In genomic region chr15:94503451-94504215, GRCm38 (mm10) we compare ENCODE assay signal across 16 mouse cellular contexts. TPM values are rescaled to one million over a fixed set of nuclear protein-coding genes. Genes with fewer than 3 reads are reported as not detected.
A peak's percentile ranks its signal among the peaks of the same experiment; 100 is the strongest.
DNase-seq lines count a peak whose midpoint lies in the region; ATAC-seq and TF ChIP-seq lines count a peak whose summit lies in the region.
"Had no signal": no experiment of that assay in that cellular context is flagged by ENCODE, and none has a peak within 500 bp of the region (broad histone marks: within the 10 kb centered on the region; RNA-seq: fewer than 3 reads in every experiment).

No protein-coding gene starts in this region.

- no peak overlapping the region for H3K9ac ChIP-seq in midbrain, postnatal 0 days (replicated peaks; ENCODE audit: low read length, poor library complexity, severe bottlenecking)
- H3K9ac ChIP-seq in midbrain, embryonic 13.5 days (replicated peaks): no peak overlapping the region
- H3K9ac ChIP-seq: intestine, embryonic 15.5 days; liver, embryonic 15.5 days; neural tube, embryonic 12.5 days had no signal

- H3K36me3 ChIP-seq in midbrain, postnatal 0 days (ENCODE audit: insufficient read depth, low read length): no peaks in the 10 kb centered on the region
- no peaks in the 10 kb centered on the region for H3K36me3 ChIP-seq in midbrain, embryonic 13.5 days
- H3K36me3 ChIP-seq: intestine, embryonic 15.5 days; liver, embryonic 15.5 days; neural tube, embryonic 12.5 days had no signal

- H3K27me3 ChIP-seq in midbrain, postnatal 0 days (ENCODE audit: insufficient read depth, low read length): no peaks in the 10 kb centered on the region
- no peaks in the 10 kb centered on the region for H3K27me3 ChIP-seq in midbrain, embryonic 13.5 days
- H3K27me3 ChIP-seq: intestine, embryonic 15.5 days; liver, embryonic 15.5 days; neural tube, embryonic 12.5 days had no signal

- peak; percentile 76 to 83 for DNase-seq in cerebellum, postnatal 10 days
- DNase-seq in cerebellum, adult 11-12 months: no peak
- peak; percentile 20 to 29 for DNase-seq in heart, adult 9 months (ENCODE audit: low spot score in 2 of 2)
- DNase-seq in heart, postnatal 25 days (ENCODE audit: low spot score): no peak
- peak; percentile 58 for DNase-seq in midbrain, postnatal 0 days (ENCODE audit: low spot score)
- no peak for DNase-seq in right cerebral cortex, postnatal 14 days
- DNase-seq: B cell, adult 2 months; kidney, postnatal 14 days; thymus, postnatal 36 days had no signal

- intact Hi-C loops in heart, postnatal 25 days (cut with DNase I): no loop called here

- no peak for TF ChIP-seq CTCF in midbrain, postnatal 0 days (IDR thresholded peaks at IDR 0.05)

- ATAC-seq in midbrain, postnatal 0 days (ENCODE audit: low FRiP score): no peak
- no peak for ATAC-seq in midbrain, embryonic 13.5 days
- no peak for ATAC-seq in granulocyte monocyte progenitor cell, adult 5-6 weeks (replicated peaks; ENCODE audit: poor library complexity, severe bottlenecking)
- ATAC-seq: intestine, embryonic 15.5 days had no signal

- 56% methylated on average over 12 of the region's 12 CpGs for WGBS in midbrain, postnatal 0 days
- 73% methylated on average over 12 of the region's 12 CpGs for WGBS in midbrain, embryonic 13.5 days

- no peak overlapping the region for H3K4me3 ChIP-seq in midbrain, postnatal 0 days (ENCODE audit: low read depth, low read length)
- no peak overlapping the region for H3K4me3 ChIP-seq in midbrain, embryonic 13.5 days (replicated peaks)
- H3K4me3 ChIP-seq: intestine, embryonic 15.5 days; liver, embryonic 15.5 days; neural tube, embryonic 12.5 days had no signal

- H3K4me2 ChIP-seq in midbrain, postnatal 0 days (ENCODE audit: low read depth, low read length, poor library complexity, severe bottlenecking): no peak overlapping the region
- no peak overlapping the region for H3K4me2 ChIP-seq in midbrain, embryonic 13.5 days (replicated peaks)
- H3K4me2 ChIP-seq: intestine, embryonic 15.5 days; liver, embryonic 15.5 days; midbrain, embryonic 11.5 days; neural tube, embryonic 12.5 days had no signal

- H3K9me3 ChIP-seq in midbrain, postnatal 0 days (ENCODE audit: low read length): no peaks in the 10 kb centered on the region
- H3K9me3 ChIP-seq in midbrain, embryonic 13.5 days: peaks cover 4% of the 10 kb centered on the region; the same call in 1 of the 2 replicates
- H3K9me3 ChIP-seq: intestine, embryonic 15.5 days; liver, embryonic 15.5 days had no signal

- no peak overlapping the region for H3K27ac ChIP-seq in midbrain, postnatal 0 days (ENCODE audit: low read depth, low read length)
- no peak overlapping the region for H3K27ac ChIP-seq in midbrain, embryonic 13.5 days
- H3K27ac ChIP-seq: intestine, embryonic 15.5 days; liver, embryonic 15.5 days; neural tube, embryonic 12.5 days; stomach, postnatal 0 days had no signal

- H3K4me1 ChIP-seq in midbrain, postnatal 0 days (ENCODE audit: insufficient read depth, low read length): no peaks in the 10 kb centered on the region
- H3K4me1 ChIP-seq in midbrain, embryonic 13.5 days (replicated peaks): peaks cover 5% of the 10 kb centered on the region; the same call in 1 of the 2 replicates
- H3K4me1 ChIP-seq: intestine, embryonic 15.5 days; liver, embryonic 15.5 days; neural tube, embryonic 12.5 days had no signal

RNA-seq across cellular contexts. Expression of gene Adamts20, which starts 38.4 kb away (rescaled TPM):
- under 1 TPM; 0.28 to 0.34 TPM for total RNA-seq in heart, postnatal 25 days (2021)
- 5.8 and 6.7 TPM in 2 replicates for total RNA-seq in midbrain, postnatal 0 days (2014; rRNA removed)
- polyA plus RNA-seq in midbrain, postnatal 0 days (2015; fragmentation: Nextera tagmentation; extraction: Ambion mirVana): 1.8 and 3.0 TPM in 2 replicates
- 1.7 and 2.0 TPM in 2 replicates for polyA plus RNA-seq in midbrain, embryonic 13.5 days (2015; fragmentation: Nextera tagmentation; extraction: Ambion mirVana)
- total RNA-seq in granulocyte monocyte progenitor cell, adult 5-6 weeks (2014; fragmentation: Nextera tagmentation): not detected in 2 replicates
- not detected in 2 replicates for total RNA-seq in granulocyte monocyte progenitor cell, adult 5-6 weeks (2017)

RNA-seq across cellular contexts. Expression of gene Pus7l, which starts 39.7 kb away (rescaled TPM):
- total RNA-seq in heart, postnatal 25 days (2021): 1 to 10 TPM; 1.4 to 1.9 TPM
- 3.8 and 4.5 TPM in 2 replicates for total RNA-seq in midbrain, postnatal 0 days (2014; rRNA removed)
- 4.7 and 4.8 TPM in 2 replicates for polyA plus RNA-seq in midbrain, postnatal 0 days (2015; fragmentation: Nextera tagmentation; extraction: Ambion mirVana)
- 5.2 and 5.3 TPM in 2 replicates for polyA plus RNA-seq in midbrain, embryonic 13.5 days (2015; fragmentation: Nextera tagmentation; extraction: Ambion mirVana)
- total RNA-seq in granulocyte monocyte progenitor cell, adult 5-6 weeks (2014; fragmentation: Nextera tagmentation): 14.8 and 19.8 TPM in 2 replicates
- total RNA-seq in granulocyte monocyte progenitor cell, adult 5-6 weeks (2017): 14.1 and 18.4 TPM in 2 replicates

RNA-seq across cellular contexts. Expression of gene Irak4, which starts 39.8 kb away (rescaled TPM):
- 1 to 10 TPM; 5.9 to 6.0 TPM for total RNA-seq in heart, postnatal 25 days (2021)
- 2.7 and 3.6 TPM in 2 replicates for total RNA-seq in midbrain, postnatal 0 days (2014; rRNA removed)
- 1.7 and 1.8 TPM in 2 replicates for polyA plus RNA-seq in midbrain, postnatal 0 days (2015; fragmentation: Nextera tagmentation; extraction: Ambion mirVana)
- 1.8 and 2.1 TPM in 2 replicates for polyA plus RNA-seq in midbrain, embryonic 13.5 days (2015; fragmentation: Nextera tagmentation; extraction: Ambion mirVana)
- 20.8 and 26.3 TPM in 2 replicates for total RNA-seq in granulocyte monocyte progenitor cell, adult 5-6 weeks (2014; fragmentation: Nextera tagmentation)
- total RNA-seq in granulocyte monocyte progenitor cell, adult 5-6 weeks (2017): 20.9 and 22.9 TPM in 2 replicates

Comparison
In these comparisons a context has a peak if more than half of its experiments do, and no peak if none do; other contexts are left out.
1. DNase-seq: peak in cerebellum, postnatal 10 days (2 of 2), heart, adult 9 months (2 of 2) and midbrain, postnatal 0 days (single experiment); none in cerebellum, adult 11-12 months (single experiment), heart, postnatal 25 days (single experiment) and right cerebral cortex, postnatal 14 days (single experiment).